Mouse (Mus musculus) hindbrain, embryonic 16.5 days (tissue): ENCODE results near the gene Itgb2. TPM values are rescaled to one million over a fixed set of nuclear protein-coding genes. Genes with fewer than 3 reads are reported as not detected.

ENCODE experiments used
- ATAC-seq: fragments of 200-750 bp; cut with Nextera tagmentation; 2 replicates; pipeline ENCODE4 v1.8.0; 2017; ENCODE audit warnings: moderate TSS enrichment, moderate library complexity
- H3K27ac ChIP-seq: fragments of 300-500 bp; sonication (generic); 2 replicates; pipeline ENCODE4 v1.5.1; 2014; ENCODE audit warnings: low read depth, mild to moderate bottlenecking, control low read depth, low read length, moderate library complexity
- H3K27me3 ChIP-seq: fragments of 300-500 bp; sonication (generic); replicated peaks from 2 replicates; pipeline ENCODE4 v1.6.1; 2014; ENCODE audit warnings: low read length; ENCODE audit not compliant: control insufficient read depth, insufficient read depth
- H3K36me3 ChIP-seq: fragments of 300-500 bp; sonication (generic); 2 replicates; pipeline ENCODE4 v1.6.1; 2014; ENCODE audit warnings: mild to moderate bottlenecking, low read length, moderate library complexity, mixed read lengths; ENCODE audit not compliant: control insufficient read depth, insufficient read depth
- H3K4me1 ChIP-seq: fragments of 300-500 bp; sonication (generic); 2 replicates; pipeline ENCODE4 v1.6.1; 2014; ENCODE audit warnings: low read depth, low read length; ENCODE audit not compliant: control insufficient read depth, insufficient read depth
- H3K4me2 ChIP-seq: fragments of 300-500 bp; sonication (generic); 2 replicates; pipeline ENCODE4 v1.6.1; 2014; ENCODE audit warnings: mild to moderate bottlenecking, low read length, control low read depth, moderate library complexity
- H3K4me3 ChIP-seq: fragments of 300-500 bp; sonication (generic); 2 replicates; pipeline ENCODE4 v1.5.1; 2014; ENCODE audit warnings: mild to moderate bottlenecking, low read length, control low read depth, moderate library complexity
- H3K9ac ChIP-seq: fragments of 300-500 bp; sonication (generic); 2 replicates; pipeline ENCODE4 v1.6.1; 2014; ENCODE audit warnings: low read depth, mild to moderate bottlenecking, control low read depth, low read length, moderate library complexity
- H3K9me3 ChIP-seq: fragments of 300-500 bp; sonication (generic); 2 replicates; pipeline ENCODE4 v1.6.1; 2014; ENCODE audit warnings: mild to moderate bottlenecking, low read length, moderate library complexity; ENCODE audit not compliant: control insufficient read depth
- WGBS: fragments of 180-500 bp; shearing (Covaris S2); extraction: QIAGEN DNeasy Blood & Tissue Kit; methylation state at CpG from one replicate; pipeline ENCODE4 v1.1.7; 2014; 5-methylcytosine and 5-hydroxymethylcytosine counted together
- polyA plus RNA-seq: library from polyadenylated mRNA; unstranded; fragments of >200 nt; fragmentation: Nextera tagmentation; extraction: Ambion mirVana; gene quantifications from 2 replicates; pipeline ENCODE4 v1.2.1, GENCODE M21; 2015

The Itgb2 gene
- polyA plus RNA-seq, 1 experiment from 2014 or later, result 1.1 TPM

GRCm38 (mm10) chr10:77500636-77501035 is 29.4 kb upstream of the Itgb2 start:
- Histone ChIP-seq H3K4me2 (no peak overlapping the region), H3K27me3 (no peaks in the 10 kb centered on the region), H3K27ac (no peak overlapping the region), H3K4me3 (no peak overlapping the region), H3K4me1 (no peaks in the 10 kb centered on the region; the same call in 1 of the 2 replicates), H3K36me3 (peaks cover 11% of the 10 kb centered on the region), H3K9ac (no peak overlapping the region), H3K9me3 (no peaks in the 10 kb centered on the region)
- 86% methylated on average over 14 of the region's 14 CpGs for WGBS
- ATAC-seq, result no peak

- H3K4me2 ChIP-seq, result no peak overlapping the region
- no peak overlapping the region for H3K4me3 ChIP-seq
- no peaks in the 10 kb centered on the region for H3K27me3 ChIP-seq
- peaks cover 17% of the 10 kb centered on the region for H3K36me3 ChIP-seq
- H3K9ac ChIP-seq, result no peak overlapping the region
- H3K27ac ChIP-seq, result no peak overlapping the region; the same call in 1 of the 2 replicates
- no peaks in the 10 kb centered on the region for H3K9me3 ChIP-seq
- ATAC-seq, result no peak
- WGBS, result 88% methylated on average over 25 of the region's 25 CpGs
- no peaks in the 10 kb centered on the region for H3K4me1 ChIP-seq
Observed at GRCm38 (mm10) chr10:77502967-77503922, 26.8 kb upstream of the Itgb2 start.

- WGBS, result 83% methylated on average over 6 of the region's 6 CpGs
- H3K36me3 ChIP-seq, result peaks cover 17% of the 10 kb centered on the region
- ATAC-seq, result no peak
Observed at GRCm38 (mm10) chr10:77504143-77504542, 25.9 kb upstream of the Itgb2 start.

GRCm38 (mm10) chr10:77506526-77506925 is 23.5 kb upstream of the Itgb2 start:
- H3K27ac ChIP-seq, result 0 out of 2 replicates have a peak overlapping the region, but pooled peaks have one; percentile 13
- H3K4me3 ChIP-seq, result no peak overlapping the region
- peaks cover 8% of the 10 kb centered on the region for H3K4me1 ChIP-seq
- H3K36me3 ChIP-seq, result peaks cover 21% of the 10 kb centered on the region
- H3K4me2 ChIP-seq, result no peak overlapping the region
- ATAC-seq, result no peak
- WGBS, result 66% methylated on average over 5 of the region's 5 CpGs
- no peaks in the 10 kb centered on the region for H3K27me3 ChIP-seq
- no peaks in the 10 kb centered on the region for H3K9me3 ChIP-seq
- no peak overlapping the region for H3K9ac ChIP-seq

More at GRCm38 (mm10) chr10:77504143-77504542, 25.9 kb upstream of the Itgb2 start:
- Histone ChIP-seq H3K9ac (no peak overlapping the region), H3K9me3 (no peaks in the 10 kb centered on the region), H3K4me3 (no peak overlapping the region), H3K27ac (no peak overlapping the region), H3K4me1 (peaks cover under 1% of the 10 kb centered on the region; the same call in 1 of the 2 replicates), H3K27me3 (no peaks in the 10 kb centered on the region), H3K4me2 (no peak overlapping the region)

- Histone ChIP-seq H3K4me1 (peaks cover 8% of the 10 kb centered on the region), H3K4me2 (no peak overlapping the region), H3K9ac (no peak overlapping the region), H3K36me3 (peaks cover 21% of the 10 kb centered on the region), H3K27me3 (no peaks in the 10 kb centered on the region), H3K9me3 (no peaks in the 10 kb centered on the region), H3K27ac (0 out of 2 replicates have a peak overlapping the region, but pooled peaks have one; percentile 13), H3K4me3 (no peak overlapping the region)
- WGBS, result 87% methylated on average over 13 of the region's 13 CpGs
- ATAC-seq, result peak; percentile 19
Observed at GRCm38 (mm10) chr10:77506961-77507577, 23.0 kb upstream of the Itgb2 start.

GRCm38 (mm10) chr10:77507779-77508178 is 22.3 kb upstream of the Itgb2 start:
- ATAC-seq, result no peak
- H3K27ac ChIP-seq, result no peak overlapping the region
- no peaks in the 10 kb centered on the region for H3K9me3 ChIP-seq
- 99% methylated on average over 4 of the region's 4 CpGs for WGBS
- peaks cover 8% of the 10 kb centered on the region for H3K4me1 ChIP-seq
- no peak overlapping the region for H3K9ac ChIP-seq
- no peaks in the 10 kb centered on the region for H3K27me3 ChIP-seq
- H3K4me3 ChIP-seq, result no peak overlapping the region
- peaks cover 24% of the 10 kb centered on the region for H3K36me3 ChIP-seq
- no peak overlapping the region for H3K4me2 ChIP-seq

GRCm38 (mm10) chr10:77508744-77509143 is 21.3 kb upstream of the Itgb2 start:
- Histone ChIP-seq H3K4me3 (no peak overlapping the region), H3K36me3 (peaks cover 20% of the 10 kb centered on the region), H3K27me3 (no peaks in the 10 kb centered on the region), H3K9me3 (no peaks in the 10 kb centered on the region), H3K9ac (no peak overlapping the region), H3K4me2 (no peak overlapping the region), H3K27ac (no peak overlapping the region), H3K4me1 (peaks cover 8% of the 10 kb centered on the region)
- WGBS, result 86% methylated on average over 3 of the region's 3 CpGs
- ATAC-seq, result no peak

GRCm38 (mm10) chr10:77509403-77510187 is 20.5 kb upstream of the Itgb2 start:
- WGBS, result 49% methylated on average over 12 of the region's 12 CpGs
- Histone ChIP-seq H3K9me3 (no peaks in the 10 kb centered on the region), H3K27ac (peak overlapping the region; percentile 62), H3K9ac (peak overlapping the region; percentile 33; the same call in 1 of the 2 replicates), H3K4me3 (no peak overlapping the region), H3K4me2 (no peak overlapping the region; the same call in 1 of the 2 replicates), H3K27me3 (no peaks in the 10 kb centered on the region), H3K4me1 (peaks cover 12% of the 10 kb centered on the region), H3K36me3 (peaks cover 19% of the 10 kb centered on the region; the same call in 1 of the 2 replicates)
- ATAC-seq, result peak; percentile 83
